Mouse (Mus musculus) WW6 (cell line): Measurements from ENCODE around the gene Hat1.
A peak's percentile ranks its signal among the peaks of the same experiment; 100 is the strongest.
"Not testable (repeated sequence)": the region's sequence is repeated elsewhere in the genome, so short reads cannot be mapped to it uniquely, and the experiment has no call there.

ENCODE experiments used
- DNase-seq: peaks from one replicate; pipeline ENCODE4 v3.0.0-alpha.2; 2013; ENCODE audit warnings: low read depth, low spot score

Gene Hat1

GRCm38 (mm10) chr2:71388951-71389763, at the start of gene Hat1:
TSS of gene Hat1 (plus strand) at chr2:71388958.
- DNase-seq = peak; percentile 89

GRCm38 (mm10) chr2:71340126-71340525, 48.6 kb upstream of the Hat1 start:
- no peak for DNase-seq

- no peak for DNase-seq
Observed at GRCm38 (mm10) chr2:71343884-71344640, 44.7 kb upstream of the Hat1 start.

GRCm38 (mm10) chr2:71347160-71347559, 41.6 kb upstream of the Hat1 start:
- no peak for DNase-seq

GRCm38 (mm10) chr2:71347732-71348490, 40.8 kb upstream of the Hat1 start:
- no peak for DNase-seq

- no peak for DNase-seq
Observed at GRCm38 (mm10) chr2:71349511-71349910, 39.2 kb upstream of the Hat1 start.

- no peak for DNase-seq
Observed at GRCm38 (mm10) chr2:71350181-71350580, 38.6 kb upstream of the Hat1 start.

GRCm38 (mm10) chr2:71350904-71351726, 37.6 kb upstream of the Hat1 start:
- no peak for DNase-seq

- no peak for DNase-seq
Observed at GRCm38 (mm10) chr2:71351727-71351987, 37.1 kb upstream of the Hat1 start.

GRCm38 (mm10) chr2:71353306-71354054, 35.3 kb upstream of the Hat1 start:
- DNase-seq = no peak

- no peak for DNase-seq
Observed at GRCm38 (mm10) chr2:71354055-71354425, 34.7 kb upstream of the Hat1 start.

GRCm38 (mm10) chr2:71358347-71358746, 30.4 kb upstream of the Hat1 start:
- DNase-seq = no peak

GRCm38 (mm10) chr2:71360192-71360591, 28.6 kb upstream of the Hat1 start:
- no peak for DNase-seq

- no peak for DNase-seq
Observed at GRCm38 (mm10) chr2:71366618-71367124, 22.1 kb upstream of the Hat1 start.

GRCm38 (mm10) chr2:71367125-71367880, 21.5 kb upstream of the Hat1 start, which contains the start of gene Slc25a12:
TSS of gene Slc25a12 (minus strand) at chr2:71367749.
- DNase-seq = no peak

- DNase-seq = no peak
Observed at GRCm38 (mm10) chr2:71368086-71368485, 20.7 kb upstream of the Hat1 start.

GRCm38 (mm10) chr2:71371790-71372189, 17.0 kb upstream of the Hat1 start:
- DNase-seq = no peak

GRCm38 (mm10) chr2:71372261-71372660, 16.5 kb upstream of the Hat1 start:
- not testable (repeated sequence) for DNase-seq

- no peak for DNase-seq
Observed at GRCm38 (mm10) chr2:71374275-71375155, 14.2 kb upstream of the Hat1 start.
